Mouse (Mus musculus) spleen, embryonic (tissue): ENCODE measurements around the gene Add1.

Experiments
- CTCF ChIA-PET: fragments of 350-600 bp; sonication (Branson Sonifier 250); formaldehyde crosslinking; loops from one replicate; lab custom pipeline; 2022; lab: Charles Lee

The Add1 gene

DNA sequence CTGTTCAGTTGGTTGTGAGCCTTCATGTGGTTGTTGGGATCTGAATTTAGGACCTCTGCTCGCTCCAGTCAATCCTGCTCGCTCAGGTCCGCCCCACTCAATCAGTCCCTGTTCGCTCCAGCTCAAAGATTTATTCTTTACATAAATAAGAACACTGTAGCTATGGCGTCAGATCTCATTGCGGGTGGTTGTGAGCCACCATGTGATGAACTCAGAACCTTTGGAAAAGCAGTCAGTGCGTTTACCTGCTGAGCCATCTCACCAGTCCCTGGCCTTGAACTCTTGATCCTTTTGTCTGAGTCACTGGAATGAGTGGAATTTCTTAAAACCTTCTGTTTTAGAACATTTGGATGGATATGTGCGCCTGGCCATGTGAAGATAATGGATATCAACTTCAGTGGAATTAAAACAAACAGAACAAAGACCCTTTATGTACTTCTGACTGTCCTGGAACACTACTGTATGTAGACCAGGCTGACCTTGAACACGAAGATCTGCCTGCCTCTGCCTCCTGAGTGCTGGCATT, 19.8 kb downstream of the Add1 start:
- CTCF ChIA-PET: interaction anchor here (0.6 kb wide), 1 partner anchor 82 kb away, joined by 5 read pairs; no protein-coding TSS in a partner anchor

DNA sequence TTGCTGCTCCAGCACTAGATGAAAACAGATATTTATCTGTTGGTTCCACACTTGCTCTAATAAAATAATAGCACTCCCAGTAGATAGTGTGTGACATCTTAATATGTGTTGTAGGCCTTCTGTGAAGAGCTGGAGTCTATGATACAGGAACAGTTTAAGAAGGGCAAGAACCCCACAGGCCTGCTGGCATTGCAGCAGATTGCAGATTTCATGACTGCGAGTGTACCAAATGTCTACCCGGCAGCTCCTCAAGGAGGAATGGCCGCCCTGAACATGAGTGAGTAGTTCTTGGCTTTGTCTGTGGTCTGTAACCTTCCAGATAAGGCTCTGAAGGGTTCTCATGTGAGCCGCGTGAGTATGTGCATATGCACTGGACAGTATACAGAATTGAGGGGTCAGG, 31.1 kb downstream of the Add1 start:
- CTCF ChIA-PET: no interaction called here

DNA sequence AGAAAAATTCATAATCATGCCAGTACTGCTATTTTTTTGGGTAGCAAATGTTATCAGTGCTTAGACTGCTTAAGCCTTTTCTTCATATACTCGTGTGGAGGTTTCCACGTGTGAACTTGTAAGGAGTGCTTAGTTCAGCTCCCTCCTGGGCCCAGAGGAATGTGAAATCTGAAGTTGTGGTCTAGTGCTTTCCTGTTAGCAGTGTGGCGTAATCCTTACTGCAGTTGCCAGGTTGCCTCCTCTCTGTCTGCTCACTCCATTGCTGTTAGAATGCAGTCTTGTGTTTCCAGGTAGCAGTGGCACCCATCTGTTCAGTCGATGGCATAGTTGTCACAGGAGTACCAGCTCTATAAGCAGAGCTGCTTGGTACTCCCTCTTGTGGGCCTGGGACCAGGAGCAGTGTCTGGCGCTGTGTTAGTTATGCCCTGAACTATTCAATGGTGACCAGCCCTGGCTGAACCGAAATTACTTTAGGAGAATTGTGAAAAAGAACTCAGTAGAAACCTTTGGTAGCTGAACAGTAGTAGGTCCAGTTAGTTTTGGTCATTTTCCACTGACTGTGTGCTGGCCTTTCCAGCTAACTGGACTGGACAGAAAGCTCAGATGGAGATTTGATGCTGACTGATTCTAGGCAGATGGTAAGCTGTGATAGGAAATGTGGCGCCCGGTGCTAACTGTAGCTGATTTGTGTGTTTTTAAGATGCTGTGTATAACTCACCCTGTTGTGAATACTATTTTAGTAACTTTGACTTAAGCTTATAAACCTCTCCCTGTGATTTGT, 33.8 kb downstream of the Add1 start:
- CTCF ChIA-PET: interaction anchor here (0.7 kb wide), 1 partner anchor 1846 kb away, joined by 3 read pairs; no protein-coding TSS in a partner anchor

DNA sequence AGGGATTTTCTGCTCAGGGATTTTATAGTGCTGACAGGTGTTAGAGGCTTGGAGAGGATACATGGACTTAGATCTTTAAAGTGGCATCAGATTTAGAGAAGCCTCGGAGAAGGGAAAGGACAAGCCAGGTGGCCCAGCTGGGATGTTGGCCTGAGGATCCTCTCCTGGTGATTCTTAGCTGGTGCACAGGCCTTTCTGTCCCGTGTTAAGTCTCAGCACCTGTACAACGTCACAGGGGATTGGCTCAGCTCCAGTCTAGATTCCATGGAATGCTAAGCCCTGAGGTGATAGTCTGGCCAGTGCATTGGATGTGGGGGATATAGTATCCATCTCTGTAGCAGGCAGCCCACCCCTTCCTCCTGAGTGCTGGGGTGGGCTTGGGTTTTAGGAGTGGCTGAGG, 34.8 kb downstream of the Add1 start:
- CTCF ChIA-PET: interaction anchor here (0.6 kb wide), 1 partner anchor 14 kb away, joined by 20 read pairs; no protein-coding TSS in a partner anchor

DNA sequence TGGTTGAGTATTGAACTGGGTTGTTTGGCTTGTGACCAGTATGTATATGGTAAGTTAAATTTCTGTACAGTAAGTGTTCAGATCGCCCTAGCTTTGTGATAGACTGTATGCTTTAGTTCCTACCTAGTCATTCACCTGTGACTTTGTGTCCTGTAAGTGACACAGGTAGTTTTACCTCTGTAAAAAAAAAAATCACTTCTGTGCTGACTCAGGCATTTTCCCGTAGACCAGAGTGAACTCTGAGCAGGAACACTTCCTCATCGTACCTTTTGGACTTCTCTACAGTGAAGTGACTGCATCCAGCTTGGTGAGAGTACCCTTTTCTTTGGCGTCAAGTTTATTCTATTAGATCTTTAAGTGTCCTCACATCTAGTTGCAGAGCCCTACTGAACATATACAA, 36.5 kb downstream of the Add1 start:
- CTCF ChIA-PET: no interaction called here

DNA sequence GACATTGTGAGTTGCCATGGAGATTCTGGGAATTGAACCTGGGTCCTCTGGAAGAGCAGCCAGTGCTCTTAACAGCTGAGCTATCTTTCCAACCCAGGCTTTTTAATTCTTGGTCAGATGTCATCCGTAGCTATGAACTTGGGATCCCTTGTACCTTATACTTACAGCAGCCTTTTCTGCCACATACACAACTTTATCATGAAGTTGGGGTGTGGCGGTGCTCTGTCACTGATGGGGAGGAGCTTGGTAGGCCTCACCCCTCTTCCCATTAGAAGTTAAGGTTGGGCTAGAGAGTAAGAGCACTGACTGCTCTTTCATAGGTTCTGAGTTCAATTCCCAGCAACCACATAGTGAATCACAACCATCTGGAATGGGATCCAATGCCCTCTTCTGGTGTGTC, 59.5 kb downstream of the Add1 start:
- CTCF ChIA-PET: no interaction called here

DNA sequence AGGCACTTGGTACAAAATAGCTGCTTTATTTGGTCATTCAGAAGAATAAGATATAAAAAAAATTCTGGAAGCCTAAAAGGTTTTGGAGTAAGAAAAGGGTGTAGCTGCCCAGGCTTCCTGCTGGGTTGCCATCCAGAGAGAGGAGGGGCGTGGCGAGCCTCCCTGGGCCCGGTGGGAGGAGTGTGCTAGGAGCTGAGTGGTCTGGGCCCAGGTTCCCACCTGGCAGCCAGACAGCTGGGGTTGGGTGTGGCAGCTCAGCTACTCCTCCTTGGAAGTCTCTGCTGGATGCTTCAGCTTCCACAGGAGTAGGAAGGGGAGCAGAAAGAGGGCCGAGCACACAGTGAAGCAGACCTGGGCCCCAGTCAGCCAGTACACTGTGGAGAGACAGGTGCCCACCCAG, 60.2 kb downstream of the Add1 start:
- CTCF ChIA-PET: interaction anchor here (0.6 kb wide), 1 partner anchor 112 kb away, joined by 3 read pairs; no protein-coding TSS in a partner anchor

DNA sequence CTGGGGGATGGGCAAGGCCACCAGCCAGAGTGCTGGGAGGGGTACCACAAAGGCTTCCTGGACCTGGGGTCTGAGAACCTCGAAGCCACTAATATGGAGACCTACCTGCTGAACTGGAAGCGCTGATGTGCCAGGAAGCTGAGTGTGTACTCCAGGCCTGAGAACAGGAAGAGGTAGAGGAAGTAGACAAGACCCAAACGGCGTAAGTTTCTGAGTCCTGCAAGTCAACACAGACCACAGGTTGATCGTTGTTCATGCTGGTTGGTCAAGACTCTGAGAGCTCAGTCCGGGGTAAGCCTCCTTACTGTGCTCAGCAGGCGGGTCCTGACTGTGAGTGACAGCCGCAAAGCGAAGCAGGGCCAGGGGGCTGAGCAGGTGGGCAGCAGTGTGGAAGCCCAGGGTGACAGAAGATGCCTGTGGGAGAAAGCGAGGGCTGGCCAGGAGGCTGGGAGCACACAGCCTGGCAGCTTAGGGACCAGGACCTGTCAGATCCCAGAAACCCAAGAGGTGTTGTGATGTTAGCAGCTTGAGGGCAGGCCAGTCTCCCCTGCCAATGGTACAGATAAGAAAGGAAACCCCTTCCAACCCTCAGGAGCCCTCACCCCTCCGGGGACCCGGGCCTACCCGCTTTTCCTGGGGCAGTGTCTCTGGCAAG, 61.4 kb downstream of the Add1 start:
- CTCF ChIA-PET: interaction anchor here (0.5 to 0.6 kb wide), 3 partner anchors 91 to 980 kb away, joined by 3 to 15 read pairs (median 4); no protein-coding TSS in a partner anchor

DNA sequence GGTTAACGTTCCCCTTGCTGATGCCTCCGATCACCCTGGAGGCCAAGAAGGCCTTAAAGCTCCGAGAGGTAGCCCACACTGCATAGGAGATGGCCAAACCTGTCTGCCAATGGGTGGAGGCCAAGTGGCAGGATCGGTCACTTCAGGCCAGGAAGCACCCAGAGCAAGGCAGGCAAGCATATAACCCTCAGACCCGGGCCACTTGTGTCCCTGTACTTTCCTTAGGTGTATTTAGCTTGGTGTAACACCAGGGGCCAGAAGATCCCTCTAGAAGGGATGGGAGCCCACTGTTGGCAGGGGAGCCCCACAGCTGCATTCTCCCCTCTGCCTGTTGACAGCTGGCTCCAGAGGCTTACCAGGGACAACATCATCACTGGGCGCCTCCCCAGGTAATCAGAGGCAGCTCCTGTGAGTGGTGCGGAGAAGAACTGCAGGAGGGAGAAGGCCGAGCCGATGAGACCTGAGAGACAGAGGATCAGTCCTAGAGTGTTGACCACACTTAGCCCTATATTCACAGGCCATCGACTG, 62.3 kb downstream of the Add1 start:
- CTCF ChIA-PET: interaction anchor here (0.5 to 0.6 kb wide), 3 partner anchors 92 to 981 kb away, joined by 3 to 4 read pairs (median 4); no protein-coding TSS in a partner anchor

DNA sequence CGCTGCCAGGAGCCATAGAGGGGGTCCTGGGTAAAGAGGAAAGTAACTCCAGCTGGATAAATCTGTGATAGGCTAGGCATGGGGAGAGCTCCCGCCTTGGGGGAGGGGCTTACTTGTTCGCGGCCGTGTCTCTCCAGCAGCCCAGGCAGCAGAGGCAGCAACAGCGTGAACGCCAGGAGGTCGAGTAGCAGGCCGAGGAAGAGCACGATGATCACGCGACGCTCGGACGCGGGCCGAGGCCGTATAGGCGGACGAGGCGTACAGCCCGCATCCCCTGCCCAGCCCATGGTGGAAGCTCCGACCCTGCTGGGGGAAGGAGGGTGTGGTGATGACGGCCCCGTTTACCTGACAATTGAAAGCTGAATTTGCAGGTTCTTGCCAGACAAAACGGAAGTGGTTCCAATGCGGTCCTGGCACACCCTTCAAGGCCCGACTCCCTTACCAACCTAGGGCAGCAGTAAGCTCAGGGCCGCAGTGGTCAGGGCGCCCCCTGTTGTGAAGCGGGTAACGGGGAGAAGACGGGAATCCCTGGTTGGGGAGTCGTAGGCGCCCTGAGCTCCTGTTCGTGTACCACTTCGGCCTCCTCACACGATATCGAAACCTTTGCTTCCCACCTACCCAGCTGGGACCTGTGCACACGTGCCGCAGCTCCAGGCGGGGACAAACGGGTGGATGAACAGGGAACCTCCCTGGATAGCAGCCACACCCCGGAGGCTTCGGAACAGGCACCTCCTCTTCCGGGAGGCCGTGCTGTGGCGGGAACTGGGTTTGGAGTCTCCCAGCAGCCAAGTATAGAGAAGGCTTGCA, 63.2 kb downstream of the Add1 start, which contains the start of gene Mfsd10:
Mfsd10 (minus strand) TSS at position 732 of the 807 bp plus-strand sequence.
- CTCF ChIA-PET: interaction anchor here (0.8 to 1.5 kb wide), 3 partner anchors 14 to 112 kb away, joined by 3 to 5 read pairs (median 3); no protein-coding TSS in a partner anchor

DNA sequence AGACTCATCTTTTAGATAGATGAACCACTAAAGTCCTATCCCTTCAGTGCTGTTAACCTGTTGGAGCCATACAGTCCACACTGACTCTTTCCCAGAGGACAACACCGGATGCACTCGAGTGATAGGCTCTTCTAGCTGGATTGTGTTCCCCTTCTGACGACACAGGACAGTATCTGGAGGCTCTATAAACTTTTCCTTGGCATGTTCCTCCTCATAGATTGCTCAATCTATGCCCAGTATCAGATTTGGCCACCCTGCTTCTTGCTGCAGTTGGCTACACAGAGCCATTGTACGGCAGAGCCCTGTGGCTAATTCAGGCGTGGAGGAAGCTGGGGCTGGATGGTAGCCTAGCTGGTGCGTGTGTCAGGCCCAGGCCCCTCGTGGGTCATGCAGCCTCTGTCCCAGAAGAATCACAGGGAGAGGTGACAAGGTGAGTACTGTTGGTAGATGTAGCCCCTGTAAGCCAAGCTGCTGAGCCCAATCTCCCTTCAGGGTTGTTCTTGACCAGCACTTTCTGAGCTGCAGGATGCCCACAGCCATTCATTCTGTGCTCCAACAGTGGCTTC, 64.2 kb downstream of the Add1 start:
- CTCF ChIA-PET: interaction anchor here (1.5 kb wide), 1 partner anchor 113 kb away, joined by 3 read pairs; no protein-coding TSS in a partner anchor

DNA sequence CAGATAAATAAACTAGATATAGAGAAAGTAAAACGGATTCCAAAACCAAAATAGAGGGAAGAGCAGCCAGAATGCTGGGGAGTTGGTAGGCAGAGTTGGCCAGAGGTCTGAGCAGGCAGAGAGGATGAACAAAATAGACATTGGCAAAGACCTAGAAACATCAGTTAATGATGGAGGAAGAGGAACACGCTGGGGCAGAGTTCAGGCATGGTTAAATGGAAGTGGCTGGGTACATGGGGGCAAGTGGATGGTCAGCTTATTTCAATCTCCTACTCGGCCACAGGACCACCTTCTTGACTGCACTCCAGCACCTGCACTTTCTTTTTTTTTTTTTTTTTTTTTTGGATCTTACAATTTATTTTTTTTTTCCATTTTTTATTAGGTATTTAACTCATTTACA, 68.5 kb downstream of the Add1 start:
- CTCF ChIA-PET: no interaction called here

DNA sequence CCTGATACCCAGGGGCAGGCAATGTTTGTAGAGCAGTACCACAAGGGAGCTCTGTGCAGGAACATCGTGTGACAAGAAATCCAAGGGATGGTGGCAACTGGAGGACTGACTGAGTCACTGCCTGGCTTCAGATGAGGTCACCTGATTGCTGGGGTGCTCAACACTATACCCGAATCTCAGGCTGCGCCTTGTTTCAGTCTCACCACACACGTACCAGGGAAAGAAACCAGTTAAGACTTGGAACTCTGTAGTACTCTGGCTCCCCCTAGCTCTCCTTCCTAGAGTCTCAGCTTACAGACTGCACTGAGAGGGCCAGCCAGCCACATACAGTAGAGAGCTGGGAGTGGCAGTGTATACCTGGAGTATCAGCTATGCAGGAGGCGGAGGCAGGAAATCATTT, 69.5 kb downstream of the Add1 start:
- CTCF ChIA-PET: no interaction called here

DNA sequence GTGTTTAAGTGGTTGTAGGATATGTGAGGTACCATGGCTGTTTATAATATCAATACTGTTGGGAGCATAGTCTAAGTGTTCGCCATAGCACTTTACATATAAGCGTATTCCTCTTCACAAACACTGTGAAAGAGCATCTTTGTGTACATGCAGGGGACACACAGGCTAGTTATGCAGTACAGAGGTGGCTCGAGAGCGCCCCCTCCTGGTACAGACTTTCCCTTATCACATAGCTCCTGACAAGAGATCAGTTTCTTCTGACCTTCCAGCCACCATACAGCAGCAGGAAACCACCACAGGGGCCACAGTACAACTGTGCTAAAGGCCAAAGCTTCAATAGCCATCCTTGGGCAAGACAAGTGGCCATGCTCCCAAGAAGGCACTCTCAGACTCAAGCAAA, 74.1 kb downstream of the Add1 start:
- CTCF ChIA-PET: interaction anchor here (0.8 to 1.4 kb wide), 2 partner anchors 103 to 128 kb away, joined by 3 to 4 read pairs; no protein-coding TSS in a partner anchor

DNA sequence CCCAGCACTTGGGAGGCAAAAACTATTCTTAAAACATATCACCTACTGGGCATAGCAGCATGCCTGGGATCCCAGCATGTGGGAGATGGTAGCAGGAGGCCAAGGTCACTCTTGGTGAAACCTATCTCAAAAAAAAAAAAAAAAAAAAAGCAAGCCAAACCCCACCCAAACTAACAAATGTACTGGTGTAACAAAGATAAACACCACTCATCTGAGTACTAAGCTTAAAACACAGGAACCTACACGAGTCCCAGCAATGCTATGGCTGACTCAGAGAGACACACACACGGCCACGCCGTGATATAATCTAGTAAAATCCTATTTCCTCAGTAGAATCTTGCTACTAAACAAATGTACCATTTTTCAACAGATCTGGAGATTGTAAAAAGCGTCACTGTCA, 79.5 kb downstream of the Add1 start:
- CTCF ChIA-PET: interaction anchor here (0.7 to 1.1 kb wide), 2 partner anchors 38 to 144 kb away, joined by 3 read pairs; no protein-coding TSS in a partner anchor

DNA sequence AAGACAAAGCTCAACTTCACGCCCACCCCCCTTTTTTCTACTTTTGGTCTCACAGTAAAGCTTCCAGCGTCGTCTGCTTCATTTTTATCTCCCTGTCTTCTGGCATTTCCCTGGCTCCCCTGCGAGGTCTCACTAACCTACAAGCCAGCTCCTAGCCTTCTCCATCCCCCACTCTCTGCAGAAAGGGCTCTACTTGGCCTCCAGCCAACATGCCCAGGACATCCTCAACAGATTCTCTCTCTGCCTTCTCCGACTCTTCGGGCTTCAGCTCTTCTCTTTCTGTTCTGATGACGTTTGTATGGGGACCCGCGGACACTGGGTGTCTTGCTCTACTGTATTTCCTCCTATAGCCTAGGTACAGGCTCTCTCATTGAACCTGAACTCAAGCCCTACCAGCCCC, 81.4 kb downstream of the Add1 start:
- CTCF ChIA-PET: no interaction called here

DNA sequence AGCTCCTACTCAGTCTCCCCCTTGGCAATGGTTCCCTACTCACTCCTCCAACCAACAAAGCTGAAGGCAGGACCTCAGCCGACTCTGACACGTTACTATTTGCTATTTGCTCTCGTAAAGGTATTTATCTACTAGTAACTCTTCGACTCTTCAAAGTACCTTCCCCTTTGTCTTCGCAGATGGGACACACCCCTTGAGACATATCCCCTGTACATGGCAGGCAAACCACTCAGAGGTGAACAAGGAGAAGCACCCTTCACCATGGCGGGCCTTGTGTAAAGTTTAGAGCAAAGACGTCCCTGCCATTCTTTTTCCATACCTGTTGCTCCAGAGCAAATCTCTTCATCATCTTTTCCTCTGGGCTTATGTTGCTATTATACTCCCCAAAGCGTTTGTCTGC, 84.1 kb downstream of the Add1 start:
- CTCF ChIA-PET: no interaction called here

DNA sequence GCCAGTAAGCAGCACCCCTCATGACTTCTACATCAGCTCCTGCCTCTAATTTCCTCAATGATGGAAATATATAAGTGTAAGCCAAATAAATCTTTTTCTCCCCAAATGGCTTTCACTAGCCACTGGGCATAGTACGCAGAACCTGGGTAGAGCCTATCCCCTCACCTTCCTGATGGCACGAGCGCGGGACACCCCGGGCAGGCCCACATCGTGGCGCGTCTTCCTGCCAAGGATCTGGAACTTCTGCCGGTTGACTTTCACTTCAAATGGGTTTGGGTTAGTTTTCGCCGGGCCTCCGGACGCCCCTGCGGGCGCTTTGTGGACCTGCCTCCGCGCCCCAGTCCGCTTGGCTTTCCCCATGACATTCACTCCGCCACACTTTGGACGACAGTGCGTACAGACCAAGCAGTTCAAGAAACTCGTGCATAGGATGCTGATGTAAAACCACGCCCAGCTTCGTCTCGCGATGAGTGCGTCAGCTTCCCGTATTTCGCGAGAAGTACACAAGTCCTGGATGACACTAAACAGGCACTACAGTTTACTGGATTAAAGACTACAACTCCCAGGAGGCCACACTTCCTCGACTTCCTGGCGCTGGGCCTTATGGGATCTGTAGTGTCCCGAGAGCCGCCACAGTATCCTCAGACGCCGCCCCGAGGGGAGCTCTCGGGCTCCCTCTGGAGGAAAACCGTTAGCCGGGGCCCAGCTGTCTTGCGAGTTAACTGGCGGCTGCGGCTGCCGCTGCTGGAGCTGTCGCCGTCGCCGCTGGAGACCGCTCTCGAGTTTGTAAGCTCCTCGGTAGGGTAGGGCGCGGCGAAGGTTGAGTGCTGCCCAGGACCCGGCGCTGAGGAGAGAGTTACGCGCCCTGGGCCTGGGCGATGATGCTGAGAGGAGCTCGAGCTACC, 86.5 kb downstream of the Add1 start, which contains the start of the genes Nop14 and Grk4:
Nop14 (minus strand) TSS at position 463 of the 905 bp plus-strand sequence.
Grk4 (plus strand) TSS at position 694 of the 905 bp plus-strand sequence.
- CTCF ChIA-PET: no interaction called here

DNA sequence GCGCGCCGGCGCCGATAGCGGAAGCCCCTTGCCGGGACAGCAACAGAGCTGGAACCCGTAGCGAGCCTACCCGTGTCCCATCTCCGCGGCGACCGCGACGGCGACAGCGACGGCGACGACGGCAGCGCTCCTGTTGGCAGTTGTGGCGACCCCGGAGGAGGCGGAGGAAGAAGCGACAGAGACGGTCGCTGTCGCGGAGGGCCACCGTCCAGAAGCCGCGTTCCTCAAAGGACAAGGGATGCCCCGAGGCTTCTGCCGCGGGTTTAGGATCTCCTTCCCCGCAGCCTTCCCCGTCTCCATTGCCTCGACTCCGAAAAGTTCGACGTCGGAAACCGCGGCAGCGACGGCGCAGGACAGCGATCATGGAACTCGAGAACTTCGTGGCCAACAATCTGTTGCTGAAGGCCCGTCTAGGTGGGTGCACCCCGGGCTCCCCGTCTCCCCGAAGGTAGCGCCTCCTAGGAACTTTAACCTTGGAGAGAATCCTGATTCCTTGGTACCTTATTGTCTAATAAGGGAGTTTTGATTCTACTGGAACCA, 87.2 kb downstream of the Add1 start:
- CTCF ChIA-PET: interaction anchor here (0.5 kb wide), 1 partner anchor 304 kb away, joined by 4 read pairs; no protein-coding TSS in a partner anchor
